Mouse (Mus musculus) frontal cortex, postnatal 14 days (tissue): Measurements from ENCODE around the gene Hist1h1e.

Experiments
- DNase-seq, 2 experiments: peaks; one replicate each; pipeline ENCODE4 v3.0.0; 2022; ENCODE audit warnings: low spot score in 2 of 2

The Hist1h1e gene

GRCm38 (mm10) chr13:23622175-23622671 lies at the start of gene Hist1h1e:
Hist1h1e (minus strand) TSS chr13:23622558.
- DNase-seq = peak; percentile 78 to 81

GRCm38 (mm10) chr13:23662536-23662935 lies 40.2 kb upstream of the Hist1h1e start:
- no peak for DNase-seq

- DNase-seq = no peak
These were observed 37.4 kb upstream of the Hist1h1e start for GRCm38 (mm10) chr13:23659636-23660366.

GRCm38 (mm10) chr13:23630653-23631052 lies 8.3 kb upstream of the Hist1h1e start:
- no peak for DNase-seq

GRCm38 (mm10) chr13:23622861-23623450 lies 598 bp upstream of the Hist1h1e start:
- DNase-seq = no peak

GRCm38 (mm10) chr13:23621532-23622174 lies 705 bp downstream of the Hist1h1e start:
- DNase-seq = peak; percentile 50 to 60

- peak; percentile 61 to 64 for DNase-seq
These were observed 1.4 kb downstream of the Hist1h1e start, which contains the start of gene Hist1h2be for GRCm38 (mm10) chr13:23620733-23621531. Hist1h2be (minus strand) TSS chr13:23621124.

GRCm38 (mm10) chr13:23620056-23620732 lies 2.2 kb downstream of the Hist1h1e start:
- DNase-seq = no peak

- DNase-seq = no peak
These were observed 10.7 kb downstream of the Hist1h1e start for GRCm38 (mm10) chr13:23611638-23612037.

GRCm38 (mm10) chr13:23610393-23610792 lies 12.0 kb downstream of the Hist1h1e start:
- no peak for DNase-seq

- no peak for DNase-seq
These were observed 12.5 kb downstream of the Hist1h1e start for GRCm38 (mm10) chr13:23609844-23610243.

- DNase-seq = no peak
These were observed 13.1 kb downstream of the Hist1h1e start for GRCm38 (mm10) chr13:23609209-23609608.

- no peak for DNase-seq
These were observed 17.3 kb downstream of the Hist1h1e start for GRCm38 (mm10) chr13:23605052-23605451.

- DNase-seq = no peak
These were observed 17.9 kb downstream of the Hist1h1e start for GRCm38 (mm10) chr13:23604452-23604851.

- DNase-seq = no peak
These were observed 19.1 kb downstream of the Hist1h1e start for GRCm38 (mm10) chr13:23603182-23603699.

- peak in 1 of 2 experiments; percentile 63 for DNase-seq
These were observed 24.4 kb downstream of the Hist1h1e start for GRCm38 (mm10) chr13:23597957-23598356.

- DNase-seq = no peak
These were observed 26.6 kb downstream of the Hist1h1e start for GRCm38 (mm10) chr13:23595622-23596372.

- DNase-seq = no peak
These were observed 27.2 kb downstream of the Hist1h1e start for GRCm38 (mm10) chr13:23595185-23595584.

GRCm38 (mm10) chr13:23593051-23593770 lies 29.1 kb downstream of the Hist1h1e start:
- DNase-seq = no peak
